Mouse (Mus musculus): Measurements from ENCODE around the gene Gm13871.
"Not testable (repeated sequence)": the region's sequence is repeated elsewhere in the genome, so short reads cannot be mapped to it uniquely, and the experiment has no call there.

- TF ChIP-seq GATA1 (IDR thresholded peaks at IDR 0.05; ENCODE audit: borderline replicate concordance, low read length); FLI1 (IDR thresholded peaks at IDR 0.05; ENCODE audit: low read length): not testable (repeated sequence)
Measured at GRCm38 (mm10) chr4:73876166-73876565, 29.6 kb downstream of the Gm13871 start, which contains the start of gene Gm11758.
